ENCODE assay signal across 25 mouse cellular contexts in the genomic region with DNA sequence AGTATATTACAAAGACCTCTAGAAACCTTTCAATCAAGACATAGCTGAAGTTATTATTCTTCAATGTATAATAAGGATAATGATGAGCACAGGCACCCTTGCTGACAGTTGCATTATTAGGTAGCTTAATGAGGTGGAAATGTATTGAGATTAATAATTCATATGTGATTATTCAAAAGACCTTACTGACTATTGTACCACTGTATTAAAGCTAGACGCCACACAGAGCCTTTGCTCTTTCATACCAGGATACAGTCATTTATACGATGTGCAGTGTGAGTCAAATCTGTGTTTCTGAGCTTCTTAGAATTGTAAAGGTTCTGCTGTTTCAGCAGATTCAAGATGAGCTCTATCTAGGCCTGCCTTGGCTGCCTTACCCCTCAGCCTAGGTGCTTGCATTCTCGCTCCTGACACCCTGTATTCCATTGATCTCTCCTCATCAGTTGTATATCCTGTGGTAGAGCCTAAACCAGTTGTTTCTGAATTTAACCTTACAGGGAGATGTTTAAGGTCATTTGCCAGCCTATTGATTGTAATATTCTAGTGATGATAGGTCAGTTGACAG.
DNase-seq lines count a peak whose midpoint lies in the region; ATAC-seq lines count a peak whose summit lies in the region.
"Had no signal": no experiment of that assay in that cellular context is flagged by ENCODE, and none has a peak within 500 bp of the region (broad histone marks: within the 10 kb centered on the region; RNA-seq: fewer than 3 reads in every experiment).

No protein-coding gene starts in this region.

- H3K36me3 ChIP-seq in hindbrain, embryonic 12.5 days, result no peaks in the 10 kb centered on the region
- H3K36me3 ChIP-seq in hindbrain, embryonic 16.5 days (ENCODE audit: control insufficient read depth, insufficient read depth, low read length), result no peaks in the 10 kb centered on the region
- H3K36me3 ChIP-seq in neural tube, embryonic 12.5 days, result no peaks in the 10 kb centered on the region
- no peaks in the 10 kb centered on the region for H3K36me3 ChIP-seq in neural tube, embryonic 15.5 days
- no peaks in the 10 kb centered on the region for H3K36me3 ChIP-seq in neural tube, embryonic 14.5 days (ENCODE audit: control insufficient read depth, insufficient read depth, low read length)
- peaks cover 5% of the 10 kb centered on the region; the same call in 1 of the 2 replicates for H3K36me3 ChIP-seq in limb, embryonic 10.5 days
- H3K36me3 ChIP-seq: stomach, embryonic 15.5 days had no signal

- H3K4me3 ChIP-seq in hindbrain, embryonic 12.5 days, result no peak overlapping the region
- H3K4me3 ChIP-seq in hindbrain, embryonic 16.5 days (ENCODE audit: low read length), result no peak overlapping the region
- H3K4me3 ChIP-seq in neural tube, embryonic 12.5 days, result no peak overlapping the region
- H3K4me3 ChIP-seq in neural tube, embryonic 15.5 days (replicated peaks), result no peak overlapping the region
- no peak overlapping the region for H3K4me3 ChIP-seq in neural tube, embryonic 14.5 days (ENCODE audit: low read depth, low read length)
- H3K4me3 ChIP-seq in limb, embryonic 10.5 days, result no peak overlapping the region
- H3K4me3 ChIP-seq: embryonic facial prominence, embryonic 10.5 days; heart, embryonic 10.5 days; layer of hippocampus, adult 2 months; limb, embryonic 12.5 days; stomach, embryonic 15.5 days had no signal

- H3K9ac ChIP-seq in hindbrain, embryonic 12.5 days, result no peak overlapping the region
- no peak overlapping the region for H3K9ac ChIP-seq in hindbrain, embryonic 16.5 days (ENCODE audit: low read depth, low read length)
- H3K9ac ChIP-seq in neural tube, embryonic 12.5 days, result no peak overlapping the region
- H3K9ac ChIP-seq in neural tube, embryonic 15.5 days (replicated peaks), result no peak overlapping the region
- H3K9ac ChIP-seq in neural tube, embryonic 14.5 days (replicated peaks; ENCODE audit: low read depth, low read length), result no peak overlapping the region
- H3K9ac ChIP-seq: limb, embryonic 12.5 days; liver, postnatal 0 days; stomach, embryonic 15.5 days had no signal

- DNase-seq in induced T-regulatory cell, adult 2 months (ENCODE audit: low read depth), result peak; percentile 47
- DNase-seq in limb, embryonic 10.5 days (ENCODE audit: low spot score), result no peak
- DNase-seq: adrenal gland, postnatal 36 days; cerebellum, adult 11 months; cerebellum, postnatal 10 days; gastrocnemius, postnatal 10 days; heart, postnatal 4 days; kidney, adult 9 months; kidney, postnatal 14 days; liver, postnatal 0 days; thymus, postnatal 36 days had no signal

- peak; percentile 68 for ATAC-seq in hindbrain, embryonic 12.5 days (ENCODE audit: low FRiP score)
- no peak for ATAC-seq in hindbrain, embryonic 16.5 days
- ATAC-seq in neural tube, embryonic 12.5 days (ENCODE audit: low FRiP score, low read depth), result peak; percentile 61; the same call in 1 of the 2 replicates
- ATAC-seq in neural tube, embryonic 15.5 days (ENCODE audit: low FRiP score), result no peak
- ATAC-seq in neural tube, embryonic 14.5 days (ENCODE audit: low read depth), result peak; percentile 21; the same call in 1 of the 2 replicates
- ATAC-seq: intestine, embryonic 16.5 days; liver, postnatal 0 days; lung, postnatal 0 days had no signal

- 64% methylated on average over 3 of the region's 3 CpGs for WGBS in hindbrain, embryonic 12.5 days
- 62% methylated on average over 3 of the region's 3 CpGs for WGBS in hindbrain, embryonic 16.5 days
- WGBS in neural tube, embryonic 12.5 days, result 82% methylated on average over 3 of the region's 3 CpGs
- 59% methylated on average over 3 of the region's 3 CpGs for WGBS in neural tube, embryonic 15.5 days
- 63% methylated on average over 3 of the region's 3 CpGs for WGBS in neural tube, embryonic 14.5 days
- 86% methylated on average over 3 of the region's 3 CpGs for WGBS in limb, embryonic 10.5 days

- H3K4me1 ChIP-seq in hindbrain, embryonic 12.5 days, result no peaks in the 10 kb centered on the region
- no peaks in the 10 kb centered on the region for H3K4me1 ChIP-seq in hindbrain, embryonic 16.5 days (ENCODE audit: control insufficient read depth, insufficient read depth, low read depth, low read length)
- no peaks in the 10 kb centered on the region for H3K4me1 ChIP-seq in neural tube, embryonic 12.5 days
- no peaks in the 10 kb centered on the region for H3K4me1 ChIP-seq in neural tube, embryonic 15.5 days
- no peaks in the 10 kb centered on the region for H3K4me1 ChIP-seq in neural tube, embryonic 14.5 days (ENCODE audit: control insufficient read depth, insufficient read depth, low read length)
- no peaks in the 10 kb centered on the region for H3K4me1 ChIP-seq in limb, embryonic 10.5 days
- H3K4me1 ChIP-seq: embryonic facial prominence, embryonic 10.5 days; heart, embryonic 10.5 days; limb, embryonic 12.5 days; stomach, embryonic 15.5 days had no signal

- H3K9me3 ChIP-seq in hindbrain, embryonic 12.5 days (replicated peaks), result no peaks in the 10 kb centered on the region
- H3K9me3 ChIP-seq in hindbrain, embryonic 16.5 days (ENCODE audit: control insufficient read depth, low read length), result no peaks in the 10 kb centered on the region
- no peaks in the 10 kb centered on the region for H3K9me3 ChIP-seq in neural tube, embryonic 12.5 days
- H3K9me3 ChIP-seq in neural tube, embryonic 15.5 days (replicated peaks), result no peaks in the 10 kb centered on the region
- no peaks in the 10 kb centered on the region for H3K9me3 ChIP-seq in neural tube, embryonic 14.5 days (ENCODE audit: control insufficient read depth, low read length)
- H3K9me3 ChIP-seq in limb, embryonic 10.5 days (replicated peaks), result no peaks in the 10 kb centered on the region
- H3K9me3 ChIP-seq: embryonic facial prominence, embryonic 10.5 days; heart, embryonic 10.5 days; limb, embryonic 12.5 days; stomach, embryonic 15.5 days had no signal

- H3K4me2 ChIP-seq in hindbrain, embryonic 12.5 days (replicated peaks), result no peak overlapping the region
- no peak overlapping the region for H3K4me2 ChIP-seq in hindbrain, embryonic 16.5 days (ENCODE audit: low read length)
- no peak overlapping the region for H3K4me2 ChIP-seq in neural tube, embryonic 12.5 days (replicated peaks)
- no peak overlapping the region for H3K4me2 ChIP-seq in neural tube, embryonic 15.5 days
- no peak overlapping the region for H3K4me2 ChIP-seq in neural tube, embryonic 14.5 days (ENCODE audit: low read depth, low read length)
- H3K4me2 ChIP-seq: limb, embryonic 12.5 days; liver, embryonic 11.5 days; stomach, embryonic 15.5 days had no signal

- no peak overlapping the region for H3K27ac ChIP-seq in hindbrain, embryonic 12.5 days
- H3K27ac ChIP-seq in hindbrain, embryonic 16.5 days (ENCODE audit: low read depth, low read length), result no peak overlapping the region
- no peak overlapping the region for H3K27ac ChIP-seq in neural tube, embryonic 12.5 days
- no peak overlapping the region for H3K27ac ChIP-seq in neural tube, embryonic 15.5 days (replicated peaks)
- H3K27ac ChIP-seq in neural tube, embryonic 14.5 days (ENCODE audit: low read depth, low read length), result no peak overlapping the region
- H3K27ac ChIP-seq in limb, embryonic 10.5 days, result no peak overlapping the region
- H3K27ac ChIP-seq: embryonic facial prominence, embryonic 10.5 days; heart, embryonic 10.5 days; layer of hippocampus, adult 2 months; limb, embryonic 12.5 days; macrophage; stomach, embryonic 15.5 days had no signal

- H3K27me3 ChIP-seq in hindbrain, embryonic 12.5 days, result no peaks in the 10 kb centered on the region
- H3K27me3 ChIP-seq in hindbrain, embryonic 16.5 days (replicated peaks; ENCODE audit: control insufficient read depth, insufficient read depth, low read length), result no peaks in the 10 kb centered on the region
- H3K27me3 ChIP-seq in neural tube, embryonic 12.5 days (replicated peaks), result no peaks in the 10 kb centered on the region
- H3K27me3 ChIP-seq in neural tube, embryonic 15.5 days (replicated peaks), result no peaks in the 10 kb centered on the region
- H3K27me3 ChIP-seq in neural tube, embryonic 14.5 days (ENCODE audit: control insufficient read depth, insufficient read depth, low read length), result no peaks in the 10 kb centered on the region
- no peaks in the 10 kb centered on the region for H3K27me3 ChIP-seq in limb, embryonic 10.5 days (ENCODE audit: low read depth, poor library complexity, severe bottlenecking)
- H3K27me3 ChIP-seq: limb, embryonic 12.5 days; stomach, embryonic 15.5 days had no signal

Comparison
In these comparisons a context has a peak if more than half of its experiments do, and no peak if none do; other contexts are left out.
1. ATAC-seq: peak in hindbrain, embryonic 12.5 days (single experiment), neural tube, embryonic 12.5 days (single experiment) and neural tube, embryonic 14.5 days (single experiment); none in hindbrain, embryonic 16.5 days (single experiment) and neural tube, embryonic 15.5 days (single experiment).